Mouse (Mus musculus) monocyte, adult 2 months (primary cell): ENCODE data around the gene Maml3.

Experiments
- DNase-seq, 2 experiments: peaks; one replicate each; pipeline ENCODE4 v3.0.0; 2022; ENCODE audit warnings: low spot score in 2 of 2, low read depth in 1 of 2

Gene Maml3

GRCm38 (mm10) chr3:51916060-51916870 lies 188.6 kb downstream of the Maml3 start:
- no peak for DNase-seq

GRCm38 (mm10) chr3:51915415-51915814 lies 189.5 kb downstream of the Maml3 start:
- no peak for DNase-seq

- no peak for DNase-seq
These were observed 190.0 kb downstream of the Maml3 start for GRCm38 (mm10) chr3:51914900-51915299.

GRCm38 (mm10) chr3:51913498-51913897 lies 191.4 kb downstream of the Maml3 start:
- no peak for DNase-seq

- no peak for DNase-seq
These were observed 192.7 kb downstream of the Maml3 start for GRCm38 (mm10) chr3:51912214-51912613.

- DNase-seq, result no peak
These were observed 196.4 kb downstream of the Maml3 start for GRCm38 (mm10) chr3:51908437-51908990.

GRCm38 (mm10) chr3:51907113-51907860 lies 197.6 kb downstream of the Maml3 start:
- DNase-seq, result no peak

GRCm38 (mm10) chr3:51905903-51906302 lies 199.0 kb downstream of the Maml3 start:
- no peak for DNase-seq

- no peak for DNase-seq
These were observed 200.5 kb downstream of the Maml3 start for GRCm38 (mm10) chr3:51904357-51904855.

GRCm38 (mm10) chr3:51901151-51901550 lies 203.7 kb downstream of the Maml3 start:
- no peak for DNase-seq

- no peak for DNase-seq
These were observed 210.4 kb downstream of the Maml3 start for GRCm38 (mm10) chr3:51894514-51894913.

GRCm38 (mm10) chr3:51891562-51892119 lies 213.2 kb downstream of the Maml3 start:
- DNase-seq, result no peak

GRCm38 (mm10) chr3:51890181-51890580 lies 214.7 kb downstream of the Maml3 start:
- no peak for DNase-seq

- no peak for DNase-seq
These were observed 215.1 kb downstream of the Maml3 start for GRCm38 (mm10) chr3:51889776-51890175.

GRCm38 (mm10) chr3:51888662-51889433 lies 216.0 kb downstream of the Maml3 start:
- DNase-seq, result no peak

- no peak for DNase-seq
These were observed 216.6 kb downstream of the Maml3 start for GRCm38 (mm10) chr3:51888295-51888661.

- DNase-seq, result no peak
These were observed 219.0 kb downstream of the Maml3 start for GRCm38 (mm10) chr3:51885920-51886319.

- DNase-seq, result no peak
These were observed 219.4 kb downstream of the Maml3 start for GRCm38 (mm10) chr3:51885487-51885886.

- DNase-seq, result peak in 1 of 2 experiments; percentile 23
These were observed 222.9 kb downstream of the Maml3 start for GRCm38 (mm10) chr3:51881981-51882380.

GRCm38 (mm10) chr3:51881393-51881792 lies 223.5 kb downstream of the Maml3 start:
- DNase-seq, result no peak
